Mouse (Mus musculus) adrenal gland, postnatal 10 days (tissue): ENCODE data around the gene Tbc1d9. TPM values are rescaled to one million over a fixed set of nuclear protein-coding genes. Genes with fewer than 3 reads are reported as not detected.
A peak's percentile ranks its signal among the peaks of the same experiment; 100 is the strongest.
"Not testable (repeated sequence)": the region's sequence is repeated elsewhere in the genome, so short reads cannot be mapped to it uniquely, and the experiment has no call there.

Source experiments
- DNase-seq: peaks from one replicate; pipeline ENCODE4 v3.0.0; 2021; ENCODE audit warnings: mixed read lengths
- total RNA-seq, 2 experiments: library from RNA; stranded (reverse); gene quantifications; 2 replicates each; pipeline ENCODE4 v1.2.3; 2021

The Tbc1d9 gene
- total RNA-seq, 2 experiments from 2014 or later = 7.0 to 8.4 TPM

DNA sequence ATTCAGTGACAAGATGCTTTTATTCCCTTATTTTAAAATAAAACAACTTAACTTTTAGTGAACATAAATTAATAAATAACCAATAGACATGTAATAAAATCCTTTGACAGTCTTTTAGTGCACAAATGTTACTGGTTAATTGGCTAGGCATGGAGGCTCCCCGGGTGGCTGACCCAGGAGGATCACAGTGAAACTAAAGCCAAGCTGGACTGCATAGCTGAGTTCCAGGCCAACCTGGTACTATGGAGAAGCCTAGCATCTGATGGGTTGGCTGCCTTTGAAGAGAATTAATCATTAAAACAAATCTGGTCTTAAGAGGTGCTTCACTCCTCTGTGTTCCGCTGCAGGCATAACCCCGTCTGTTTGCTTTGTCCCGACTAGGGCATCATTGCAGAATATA, 67.9 kb downstream of the Tbc1d9 start:
- DNase-seq = no peak

DNA sequence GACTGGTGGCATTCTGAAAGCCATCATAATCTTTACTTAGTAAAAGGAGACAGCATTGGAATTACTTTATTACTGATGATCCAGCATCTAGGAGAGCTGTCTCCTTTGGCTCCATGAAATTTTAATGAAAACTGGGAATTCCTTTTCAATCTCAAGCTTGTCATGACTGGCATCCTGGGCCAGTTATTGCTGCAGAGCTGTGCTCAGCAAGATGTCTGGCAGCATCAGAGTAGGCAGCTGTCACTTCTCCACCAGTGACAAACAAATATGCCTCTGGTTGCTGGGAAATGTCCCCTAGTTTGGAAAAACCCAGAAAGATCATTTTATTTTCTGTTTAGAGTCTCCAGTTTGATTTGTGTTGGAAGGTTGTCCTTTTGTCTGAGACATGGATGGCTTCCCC, 74.2 kb downstream of the Tbc1d9 start:
- DNase-seq = no peak

DNA sequence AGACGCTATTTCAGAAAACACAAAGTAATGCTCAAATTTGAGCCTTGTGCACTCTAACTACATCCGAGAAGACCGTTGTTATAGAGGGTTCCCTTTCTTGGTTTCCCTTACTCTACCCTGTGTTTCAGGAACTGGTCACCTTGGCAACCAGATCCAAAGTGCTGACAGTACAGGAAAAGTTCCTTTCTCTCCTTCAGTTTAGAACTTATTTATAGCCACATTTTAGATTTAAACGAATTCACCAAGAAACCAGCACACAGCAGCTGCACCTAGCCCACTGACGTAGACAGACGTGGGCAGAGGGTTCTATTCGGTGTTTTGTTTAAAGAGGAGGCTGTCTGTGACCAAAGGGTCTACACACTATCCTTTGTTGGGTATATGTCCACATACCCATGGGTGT, 79.0 kb downstream of the Tbc1d9 start:
- DNase-seq = no peak

DNA sequence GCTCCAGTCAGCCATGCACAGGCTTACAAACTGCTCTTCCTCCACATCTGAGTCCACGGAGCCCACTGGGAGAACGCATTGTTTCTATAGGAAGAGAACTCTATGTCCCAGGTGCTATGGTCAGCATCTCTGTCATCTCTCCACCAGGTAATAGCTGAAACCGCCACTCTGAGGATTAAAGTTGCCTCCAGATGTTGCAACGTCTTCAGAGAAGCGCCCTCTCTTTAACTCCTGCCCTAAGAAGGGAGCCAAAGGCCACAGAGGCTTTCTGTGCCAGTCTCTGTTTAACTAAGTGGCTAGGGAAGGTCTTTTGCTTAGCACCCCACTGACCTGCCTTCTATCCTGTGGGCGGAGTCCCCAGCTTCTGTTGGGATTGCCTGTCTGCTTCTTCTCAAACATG, 85.7 kb downstream of the Tbc1d9 start:
- DNase-seq = no peak

DNA sequence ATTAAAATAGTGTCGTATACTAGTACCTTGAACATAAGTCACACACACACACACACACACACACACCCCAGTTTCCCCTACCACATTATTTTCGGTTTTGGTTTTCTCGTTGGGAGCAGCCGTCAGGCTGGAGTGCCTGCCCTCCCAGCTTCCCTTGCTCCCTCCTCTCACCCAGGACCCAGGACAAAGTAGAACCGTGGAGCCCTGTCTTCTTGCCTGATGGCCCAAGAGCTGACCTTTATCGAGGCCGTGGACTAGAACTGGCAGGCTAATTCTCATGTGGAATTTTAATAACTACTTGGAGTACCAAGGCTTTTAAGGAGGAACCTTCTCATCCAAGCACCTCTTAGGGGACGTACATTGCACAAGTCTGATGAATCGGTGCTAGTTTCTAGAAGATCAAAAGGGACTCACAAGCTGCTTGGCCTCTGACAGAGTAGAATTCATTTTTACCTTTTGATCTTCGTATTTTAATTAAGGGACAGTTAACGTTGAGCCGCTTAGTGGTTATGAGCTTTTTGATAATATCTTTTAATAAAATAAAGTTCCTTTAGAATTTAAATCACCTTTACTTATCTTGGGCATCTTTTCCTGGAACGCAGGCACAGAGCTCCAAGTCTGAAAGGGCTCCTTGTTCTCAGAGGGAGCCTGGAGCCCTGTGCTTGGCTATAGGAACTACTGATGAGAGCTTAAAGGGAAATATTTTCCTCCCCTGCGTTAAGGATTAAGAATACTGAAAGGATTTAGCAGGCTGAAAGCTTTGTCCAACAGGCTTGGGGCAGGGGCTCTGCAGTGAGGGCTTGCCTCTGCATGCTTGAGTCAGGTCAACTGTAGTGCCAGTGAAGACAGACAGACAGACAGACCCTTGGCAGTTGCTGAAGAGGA, 86.5 kb downstream of the Tbc1d9 start:
- no peak for DNase-seq

DNA sequence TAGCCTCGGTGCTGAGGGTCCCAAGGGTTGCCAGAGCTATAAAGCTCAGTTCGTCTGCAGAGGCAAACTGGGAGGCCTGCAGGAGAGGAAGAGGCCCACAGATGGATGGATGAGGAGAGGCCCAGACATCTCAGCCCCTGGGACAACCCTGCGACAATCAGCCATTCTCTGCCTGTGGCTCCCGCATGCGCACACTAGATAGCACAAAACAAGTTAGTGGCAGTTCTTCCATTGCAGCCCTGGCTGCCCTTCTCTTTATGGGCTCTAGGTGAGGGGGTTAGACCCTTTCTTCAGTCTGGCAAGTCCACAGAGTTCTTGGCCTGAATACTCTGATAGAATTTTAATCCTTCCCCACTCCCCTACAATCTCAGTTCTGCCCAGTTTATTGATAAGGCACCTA, 87.6 kb downstream of the Tbc1d9 start:
- no peak for DNase-seq

DNA sequence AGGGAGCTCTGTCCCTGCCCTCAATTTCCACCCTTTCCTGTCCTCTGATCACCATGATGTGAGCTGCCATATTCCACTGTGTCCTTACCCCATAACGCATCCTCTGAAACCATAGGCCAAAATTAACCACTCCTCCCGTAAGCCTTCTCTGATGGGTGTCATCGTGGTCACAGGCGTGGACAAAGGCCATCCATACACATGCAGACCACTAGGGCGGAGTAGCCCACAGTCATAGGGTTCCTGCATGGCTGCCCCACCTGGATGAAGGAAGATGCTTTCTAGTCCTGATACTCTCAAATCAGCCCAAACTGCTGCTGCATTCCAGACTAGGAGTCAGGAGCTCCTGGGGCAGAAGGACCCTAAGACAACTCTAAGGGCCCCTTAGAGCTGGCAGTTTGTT, 92.5 kb downstream of the Tbc1d9 start:
- no peak for DNase-seq

DNA sequence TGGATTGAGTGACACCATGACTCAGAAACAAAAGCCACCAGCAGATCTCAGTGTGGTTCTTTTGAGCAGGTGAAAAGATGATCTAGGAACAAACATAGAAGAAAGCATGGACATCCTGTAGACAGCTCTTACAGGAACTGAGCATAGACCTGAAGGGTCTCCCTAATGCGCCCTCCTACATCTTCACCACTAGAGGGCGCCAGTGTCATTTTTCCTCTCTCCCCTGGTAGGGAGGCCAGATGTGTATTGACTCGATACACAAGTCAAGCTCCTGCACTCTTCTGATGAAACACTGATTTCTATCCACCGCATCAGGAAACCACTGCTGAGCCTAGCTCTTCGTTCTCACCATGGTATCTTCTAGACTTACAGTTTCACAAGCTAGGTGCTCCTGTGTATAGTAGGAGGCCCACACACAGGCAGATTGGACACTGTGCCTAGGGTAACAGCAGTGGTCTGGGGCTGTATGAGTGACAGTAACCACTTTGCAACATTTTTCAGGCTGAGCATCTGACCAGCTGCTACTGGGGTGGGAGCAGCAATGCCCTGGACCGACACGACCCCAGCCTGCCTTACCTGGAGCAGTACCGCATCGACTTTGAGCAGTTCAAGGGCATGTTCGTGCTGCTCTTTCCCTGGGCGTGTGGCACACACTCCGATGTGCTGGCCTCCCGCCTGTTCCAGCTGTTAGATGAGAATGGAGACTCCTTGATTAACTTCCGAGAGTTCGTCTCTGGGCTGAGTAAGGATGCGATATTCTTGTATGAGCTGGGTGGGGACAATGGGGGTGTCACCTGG, 95.5 kb downstream of the Tbc1d9 start:
- peak; percentile 78 for DNase-seq

DNA sequence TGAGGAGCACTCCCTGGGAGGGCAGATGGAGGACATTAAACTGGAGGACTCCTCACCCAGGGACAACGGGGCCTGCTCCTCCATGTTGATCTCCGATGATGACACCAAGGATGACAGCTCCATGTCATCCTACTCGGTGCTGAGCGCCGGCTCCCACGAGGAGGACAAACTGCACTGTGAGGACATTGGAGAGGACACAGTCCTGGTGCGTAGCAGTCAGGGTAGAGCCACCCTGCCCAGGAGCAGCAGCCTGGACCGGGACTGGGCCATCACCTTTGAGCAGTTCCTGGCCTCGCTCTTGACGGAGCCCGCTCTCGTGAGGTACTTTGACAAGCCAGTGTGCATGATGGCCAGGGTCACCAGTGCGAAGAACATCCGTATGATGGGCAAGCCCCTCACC, 106.0 kb downstream of the Tbc1d9 start:
- no peak for DNase-seq

DNA sequence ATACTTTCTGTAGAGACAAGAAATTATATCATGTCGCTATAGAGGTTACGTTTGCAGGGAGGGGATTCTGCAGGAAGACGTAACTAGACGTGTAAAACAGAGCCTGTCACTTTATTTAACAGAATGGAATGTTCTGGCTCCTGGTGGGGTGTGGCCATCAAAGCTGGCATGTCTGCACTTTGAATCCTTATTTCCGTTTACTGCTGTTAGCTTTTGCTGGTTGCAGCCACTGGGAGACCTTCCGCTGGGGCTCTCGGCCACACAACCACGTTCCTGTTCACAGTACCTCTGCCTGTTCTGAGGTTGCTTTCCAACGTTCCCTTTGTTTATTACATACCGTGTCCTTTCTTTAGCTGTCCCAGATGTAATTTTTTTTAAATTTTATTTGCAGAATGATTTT, 107.3 kb downstream of the Tbc1d9 start:
- peak; percentile 35 for DNase-seq

DNA sequence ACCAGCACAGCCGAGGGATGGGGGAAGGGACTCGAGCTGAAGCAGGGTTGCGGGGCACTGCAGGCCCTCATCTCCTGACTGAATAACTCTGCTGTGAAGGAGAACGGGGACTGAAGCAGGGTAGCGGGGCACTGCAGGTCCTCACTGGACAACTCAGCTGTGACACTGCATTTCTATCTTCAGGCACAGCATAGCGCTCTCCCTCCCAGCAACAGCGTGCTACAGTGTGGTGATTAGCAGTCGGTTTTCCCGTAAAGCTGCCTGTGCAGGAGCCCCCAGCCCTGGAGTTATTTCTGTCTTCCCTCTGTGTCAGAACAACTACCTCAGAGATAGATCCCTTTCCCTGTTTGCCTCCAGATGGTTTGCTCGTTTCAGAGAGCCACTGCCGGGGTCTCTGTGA, 109.3 kb downstream of the Tbc1d9 start:
- DNase-seq = no peak

DNA sequence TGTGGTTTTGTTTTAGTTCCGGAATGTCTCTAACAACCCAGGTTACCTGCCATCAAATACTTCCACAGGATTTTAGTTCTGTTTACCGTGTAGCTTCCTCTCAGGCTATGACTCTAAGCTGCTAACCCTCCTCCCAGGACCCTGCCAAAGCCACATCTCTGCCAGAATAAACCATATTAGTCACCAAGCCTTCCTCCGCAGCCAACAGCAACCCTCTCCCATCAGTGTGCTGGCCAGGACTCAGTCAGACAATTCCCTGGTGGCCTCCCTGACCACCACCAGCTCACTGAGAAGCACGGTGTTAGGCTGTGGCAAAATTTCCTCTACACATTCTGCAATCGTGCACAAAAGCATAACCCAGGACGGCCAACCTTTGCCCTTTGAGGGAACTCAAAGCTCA, 113.3 kb downstream of the Tbc1d9 start:
- DNase-seq = peak; percentile 66

DNA sequence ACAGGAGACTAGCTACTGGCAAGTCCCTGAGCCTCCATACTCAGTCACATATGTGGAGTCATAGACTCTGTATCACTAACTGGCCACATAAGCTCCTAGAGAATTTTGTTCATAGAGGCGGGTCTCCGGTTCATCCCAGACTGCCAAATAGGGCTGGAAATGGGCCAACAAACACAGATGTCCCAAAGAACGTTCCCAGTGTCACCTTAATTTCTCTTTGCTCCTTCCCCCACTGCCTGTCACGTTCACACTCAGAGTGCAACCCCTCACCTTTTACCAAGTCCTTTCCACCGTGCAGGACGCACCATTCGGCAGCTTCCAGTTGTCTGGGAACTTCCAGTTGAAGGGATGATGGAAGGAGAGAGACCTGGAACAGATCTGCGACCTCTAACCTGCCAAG, 120.2 kb downstream of the Tbc1d9 start:
- peak; percentile 68 for DNase-seq

DNA sequence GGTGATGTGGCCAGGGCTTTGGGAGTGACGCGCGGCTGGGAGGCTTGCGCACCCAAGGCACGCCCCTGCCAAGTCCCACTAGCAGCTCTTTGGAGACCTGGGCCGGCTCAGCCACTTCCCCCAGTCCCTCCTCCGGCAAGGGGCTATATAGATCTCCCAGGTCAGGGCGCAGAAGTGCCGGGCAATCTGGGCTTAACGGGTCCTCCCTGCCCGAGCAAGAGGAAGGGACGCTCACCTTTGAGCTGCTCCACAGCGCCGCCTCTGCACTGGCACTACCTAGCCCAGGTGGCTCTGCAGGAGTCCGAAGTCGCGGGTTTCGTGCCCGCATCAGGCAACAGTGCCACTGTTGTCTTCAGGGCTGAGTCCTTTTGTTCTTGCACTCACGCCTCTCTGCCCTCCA, 125.0 kb downstream of the Tbc1d9 start, which contains the start of gene Ucp1:
Gene Ucp1 (plus strand): TSS at position 177 of the 400 bp plus-strand sequence.
- peak; percentile 80 for DNase-seq

DNA sequence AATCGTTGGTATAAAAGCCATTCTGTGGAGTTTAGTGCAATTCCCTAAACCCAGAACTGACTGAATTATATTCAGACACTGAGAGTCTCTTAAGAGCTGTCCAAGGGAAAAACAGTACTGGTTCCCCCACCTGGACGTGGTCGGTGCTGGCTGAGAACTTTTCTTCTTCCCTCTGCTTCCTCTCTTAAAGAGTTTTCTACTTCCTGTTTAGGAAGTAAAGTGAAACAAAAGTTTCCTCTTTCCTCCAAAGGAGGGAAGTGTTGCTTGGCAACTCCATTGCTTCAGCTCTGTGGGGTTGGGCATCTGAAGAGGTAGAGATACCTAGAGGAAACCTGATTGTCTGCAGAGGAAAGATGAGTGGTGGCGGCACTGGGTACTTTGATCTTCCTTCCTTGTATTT, 132.2 kb downstream of the Tbc1d9 start:
- DNase-seq = no peak

DNA sequence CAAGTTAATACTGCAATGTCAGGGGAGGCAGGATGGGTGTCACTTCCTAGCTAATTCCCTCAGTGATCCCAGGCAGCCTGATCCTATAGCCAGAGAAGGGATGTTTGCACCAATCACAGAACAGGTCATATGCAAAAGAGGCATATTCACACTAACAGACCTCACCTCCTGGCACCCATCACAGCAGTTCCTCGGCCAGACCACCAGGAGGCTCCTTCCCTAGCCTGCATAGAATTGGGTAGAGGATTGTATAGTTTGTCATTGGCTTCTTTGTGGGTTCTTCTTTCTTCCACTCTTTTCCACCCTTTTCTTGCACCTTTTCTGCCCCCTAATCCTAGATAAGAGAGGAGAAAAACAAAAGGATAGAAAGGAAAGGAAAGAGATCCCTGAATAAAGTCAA, 135.0 kb downstream of the Tbc1d9 start:
- DNase-seq = peak; percentile 49

DNA sequence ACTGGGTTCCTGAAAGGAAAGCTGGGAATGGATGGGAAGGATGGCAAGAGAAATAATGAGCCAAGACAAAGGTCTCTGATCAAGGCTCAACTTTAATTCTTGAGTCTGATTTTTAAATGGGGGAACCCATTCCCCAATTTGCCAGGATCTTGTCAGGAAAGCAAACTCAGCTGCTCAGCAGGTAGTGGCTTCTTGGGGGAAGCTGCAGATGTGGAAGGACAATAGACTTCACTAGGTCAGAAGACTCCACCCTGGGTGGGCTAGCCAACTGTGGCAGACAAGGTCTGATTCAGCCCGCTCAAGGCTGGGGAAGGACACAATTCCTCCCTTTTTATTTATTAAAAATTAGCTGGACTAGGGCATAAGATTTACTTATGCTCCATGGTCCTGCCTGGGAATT, 139.8 kb downstream of the Tbc1d9 start:
- DNase-seq = no peak

DNA sequence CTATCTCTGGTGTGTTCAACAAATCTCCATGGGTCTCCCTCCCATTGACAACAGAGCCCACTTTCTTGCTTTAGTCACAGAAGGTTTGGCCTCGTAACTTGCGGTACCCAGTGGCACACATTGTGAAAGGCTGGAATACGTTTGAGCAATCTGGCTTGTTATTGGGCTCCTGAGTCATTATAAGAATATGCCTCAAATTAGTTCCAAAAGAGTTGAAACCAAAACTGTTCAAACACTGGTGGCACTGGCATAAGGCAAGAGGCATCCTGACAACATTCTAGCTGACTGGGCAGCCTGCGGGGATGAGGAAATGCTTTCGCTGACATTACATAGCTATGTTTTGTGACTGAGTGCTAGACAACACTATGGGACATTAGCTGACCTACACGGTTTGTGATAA, 144.7 kb downstream of the Tbc1d9 start:
- no peak for DNase-seq

DNA sequence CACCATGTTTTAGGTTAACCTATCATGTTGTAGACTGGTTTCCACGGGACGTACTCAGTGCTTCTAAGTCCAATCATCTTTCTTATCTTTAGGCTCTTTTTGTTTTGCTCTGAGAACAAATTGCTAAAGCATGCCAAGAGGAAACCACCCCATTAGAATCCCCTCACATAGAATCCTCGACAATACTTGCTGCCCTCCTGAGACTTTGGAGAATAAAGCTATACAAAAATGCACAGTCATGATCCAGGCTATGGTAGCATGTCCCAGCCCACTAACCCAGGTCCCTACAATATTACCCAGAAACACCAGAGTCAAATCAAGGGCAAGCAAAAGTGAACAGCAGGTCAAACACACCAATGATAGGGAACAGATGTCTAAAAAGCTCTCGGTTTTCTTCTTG, 149.9 kb downstream of the Tbc1d9 start:
- DNase-seq = not testable (repeated sequence)

DNA sequence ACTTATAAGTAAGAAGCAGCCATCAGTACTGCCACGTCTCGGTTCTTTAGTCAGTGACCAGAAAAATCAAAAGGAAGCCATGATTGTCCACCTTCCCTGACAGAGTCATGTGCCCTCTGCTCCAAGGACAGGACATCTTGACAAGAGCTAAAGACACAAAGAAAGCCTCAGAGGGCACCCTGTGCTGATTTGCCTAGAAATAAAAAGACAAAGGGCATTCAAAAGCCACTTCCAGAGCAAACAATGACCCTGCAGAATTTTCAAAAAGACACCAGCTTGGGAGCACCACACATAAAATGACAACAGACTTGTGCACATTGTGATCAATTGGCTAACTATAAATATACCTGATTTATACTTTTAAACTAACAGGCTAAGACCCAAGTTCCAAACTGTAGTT, 150.5 kb downstream of the Tbc1d9 start:
- no peak for DNase-seq

DNA sequence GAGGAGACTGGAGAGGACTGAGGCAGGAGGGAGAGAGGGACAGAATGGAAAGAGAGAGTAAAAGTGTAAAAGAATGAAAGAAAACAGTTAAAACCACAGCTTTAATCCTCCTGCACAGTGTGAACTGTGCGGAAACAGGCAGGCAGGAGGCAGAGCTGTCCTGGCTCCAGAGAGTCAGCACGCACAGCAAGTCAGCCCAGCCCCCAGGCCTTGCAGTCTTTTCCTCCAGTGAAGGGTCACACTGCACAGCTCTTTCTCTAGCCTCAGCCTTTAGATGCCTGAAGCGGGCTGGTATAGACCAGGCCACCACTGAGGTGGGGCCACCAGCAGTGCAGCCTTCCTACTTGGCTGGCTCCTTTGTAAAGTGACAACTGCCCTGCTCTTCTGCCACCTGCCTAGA, 155.4 kb downstream of the Tbc1d9 start:
- DNase-seq = no peak

DNA sequence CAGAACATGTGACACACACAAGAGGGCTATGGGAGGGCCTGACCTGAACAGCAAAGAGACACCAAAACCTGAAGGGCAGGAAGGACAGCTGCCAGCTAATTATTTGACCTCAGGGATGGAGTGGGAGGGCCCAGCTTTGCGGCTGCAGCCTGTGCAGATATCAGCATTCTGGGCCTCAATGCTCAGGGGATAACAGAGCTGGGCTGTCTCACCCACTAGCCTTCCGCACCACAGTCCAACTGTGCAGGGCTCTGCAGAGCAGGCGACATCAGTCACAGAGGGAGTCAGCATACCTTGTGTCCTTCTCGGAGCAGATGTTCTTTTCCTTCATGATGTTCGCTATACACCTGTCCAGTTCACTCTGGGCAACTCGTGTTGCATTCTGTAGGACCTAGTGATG, 157.2 kb downstream of the Tbc1d9 start:
- DNase-seq = no peak
